Mouse (Mus musculus) olfactory bulb, adult 2 months (tissue): ENCODE results near the gene Flot1.

Source experiments
- CTCF ChIP-seq: fragments of 200-500 bp; IDR thresholded peaks from 2 replicates; pipeline ENCODE4 v1.5.1; 2012; ENCODE audit warnings: low read depth, mild to moderate bottlenecking, low read length, moderate library complexity; ENCODE audit not compliant: insufficient read depth
- POLR2A ChIP-seq: fragments of 200-500 bp; IDR thresholded peaks from 2 replicates; pipeline ENCODE4 v1.6.1; 2012; ENCODE audit warnings: mild to moderate bottlenecking, low read depth, low read length, moderate library complexity; ENCODE audit not compliant: insufficient read depth

GRCm38 (mm10) chr17:35814678-35815077, 8.4 kb upstream of the Flot1 start:
- TF ChIP-seq POLR2A (no peak), CTCF (no peak)
